Mouse (Mus musculus) limb, embryonic 14.5 days (tissue): Measurements from ENCODE around the gene Alox5ap. TPM values are rescaled to one million over a fixed set of nuclear protein-coding genes. Genes with fewer than 3 reads are reported as not detected.

Experiments used
- ATAC-seq: fragments of 200-750 bp; cut with Nextera tagmentation; 2 replicates; pipeline ENCODE4 v1.8.0; 2017; ENCODE audit warnings: low read depth, moderate number of reproducible peaks, moderate TSS enrichment; ENCODE audit not compliant: low FRiP score
- DNase-seq: peaks from one replicate; pipeline ENCODE4 v3.0.0-alpha.2; 2015; ENCODE audit warnings: low spot score
- H3K27ac ChIP-seq: fragments of 300-500 bp; sonication (generic); replicated peaks from 2 replicates; pipeline ENCODE4 v1.5.1; 2014; ENCODE audit warnings: low read depth, mild to moderate bottlenecking, low read length, moderate library complexity, mixed read lengths
- H3K27me3 ChIP-seq: fragments of 300-500 bp; sonication (generic); 2 replicates; pipeline ENCODE4 v1.6.1; 2014; ENCODE audit warnings: low read length, mixed read lengths; ENCODE audit not compliant: control insufficient read depth, insufficient read depth
- H3K36me3 ChIP-seq: fragments of 300-500 bp; sonication (generic); 2 replicates; pipeline ENCODE4 v1.6.1; 2014; ENCODE audit warnings: mild to moderate bottlenecking, low read length, moderate library complexity, mixed read lengths; ENCODE audit not compliant: control insufficient read depth, insufficient read depth
- H3K4me1 ChIP-seq: fragments of 300-500 bp; sonication (generic); 2 replicates; pipeline ENCODE4 v1.6.1; 2014; ENCODE audit warnings: antibody characterized with exemption, low read length, mixed read lengths; ENCODE audit not compliant: control insufficient read depth, insufficient read depth
- H3K4me2 ChIP-seq: fragments of 300-500 bp; sonication (generic); replicated peaks from 2 replicates; pipeline ENCODE4 v1.6.1; 2014; ENCODE audit warnings: low read depth, mild to moderate bottlenecking, low read length, moderate library complexity; ENCODE audit not compliant: severe bottlenecking
- H3K4me3 ChIP-seq: fragments of 300-500 bp; sonication (generic); replicated peaks from 2 replicates; pipeline ENCODE4 v1.5.1; 2014; ENCODE audit warnings: low read length
- H3K9ac ChIP-seq: fragments of 300-500 bp; sonication (generic); 2 replicates; pipeline ENCODE4 v1.6.1; 2014; ENCODE audit warnings: mild to moderate bottlenecking, low read depth, low read length, moderate library complexity; ENCODE audit not compliant: severe bottlenecking
- H3K9me3 ChIP-seq: fragments of 300-500 bp; sonication (generic); 2 replicates; pipeline ENCODE4 v1.6.1; 2016; ENCODE audit warnings: low read length; ENCODE audit not compliant: control insufficient read depth
- POLR2A ChIP-seq: fragments of 200-500 bp; IDR thresholded peaks from 2 replicates; pipeline ENCODE4 v1.8.0; 2012; ENCODE audit warnings: inconsistent platforms, mild to moderate bottlenecking, moderate library complexity, borderline replicate concordance; ENCODE audit not compliant: insufficient read depth, insufficient read length; ENCODE audit errors: extremely low read depth
- WGBS: fragments of 180-500 bp; shearing (Covaris S2); extraction: QIAGEN DNeasy Blood & Tissue Kit; methylation state at CpG from one replicate; pipeline ENCODE4 v1.1.7; 2014; 5-methylcytosine and 5-hydroxymethylcytosine counted together
- polyA plus RNA-seq, 2 experiments: library from polyadenylated mRNA; depleted of rRNA in 1 of 2; stranded (reverse) in 1 of 2; unstranded in 1 of 2; fragments of >200 nt; fragmentation: Nextera tagmentation in 1 of 2; extraction: Ambion mirVana in 1 of 2; gene quantifications; 2 replicates each; pipeline versions ENCODE4 v1.2.1 to v1.2.3; 2012 to 2014

Gene Alox5ap
- polyA plus RNA-seq, 2 experiments = 18.6 to 18.7 TPM

- Histone ChIP-seq H3K9me3 (peaks cover 4% of the 10 kb centered on the region; the same call in 1 of the 2 replicates), H3K9ac (no peak overlapping the region), H3K27me3 (no peaks in the 10 kb centered on the region), H3K36me3 (no peaks in the 10 kb centered on the region), H3K4me1 (no peaks in the 10 kb centered on the region), H3K4me3 (no peak overlapping the region), H3K4me2 (no peak overlapping the region), H3K27ac (no peak overlapping the region)
- no peak for TF ChIP-seq POLR2A
- WGBS = 93% methylated on average over 3 of the region's 3 CpGs
- DNase-seq = no peak
- ATAC-seq = no peak
Measured at GRCm38 (mm10) chr5:149271291-149271690, 6.7 kb downstream of the Alox5ap start.

DNA sequence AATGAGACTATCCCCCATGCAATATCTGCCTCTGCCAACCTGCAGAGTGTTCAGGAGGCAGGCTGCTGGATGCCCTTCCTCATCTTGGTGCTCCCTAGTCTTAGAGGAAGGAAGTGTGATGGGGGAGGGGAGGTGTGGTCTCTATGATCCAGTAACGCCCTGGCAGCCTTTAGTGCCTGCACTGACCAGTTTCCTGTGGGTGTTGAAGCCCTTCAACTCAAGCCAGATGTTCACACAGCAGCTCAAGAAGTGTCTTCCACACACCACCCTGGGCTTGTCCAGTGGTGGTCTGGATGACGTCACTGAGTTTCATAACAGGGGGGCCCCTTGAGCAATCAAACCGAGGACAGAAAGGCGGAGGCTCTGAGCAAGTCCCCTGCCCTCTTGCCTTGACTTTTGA is 8.0 kb downstream of the Alox5ap start:
- no peak overlapping the region for H3K27ac ChIP-seq
- no peak overlapping the region for H3K9ac ChIP-seq
- ATAC-seq = no peak

DNA sequence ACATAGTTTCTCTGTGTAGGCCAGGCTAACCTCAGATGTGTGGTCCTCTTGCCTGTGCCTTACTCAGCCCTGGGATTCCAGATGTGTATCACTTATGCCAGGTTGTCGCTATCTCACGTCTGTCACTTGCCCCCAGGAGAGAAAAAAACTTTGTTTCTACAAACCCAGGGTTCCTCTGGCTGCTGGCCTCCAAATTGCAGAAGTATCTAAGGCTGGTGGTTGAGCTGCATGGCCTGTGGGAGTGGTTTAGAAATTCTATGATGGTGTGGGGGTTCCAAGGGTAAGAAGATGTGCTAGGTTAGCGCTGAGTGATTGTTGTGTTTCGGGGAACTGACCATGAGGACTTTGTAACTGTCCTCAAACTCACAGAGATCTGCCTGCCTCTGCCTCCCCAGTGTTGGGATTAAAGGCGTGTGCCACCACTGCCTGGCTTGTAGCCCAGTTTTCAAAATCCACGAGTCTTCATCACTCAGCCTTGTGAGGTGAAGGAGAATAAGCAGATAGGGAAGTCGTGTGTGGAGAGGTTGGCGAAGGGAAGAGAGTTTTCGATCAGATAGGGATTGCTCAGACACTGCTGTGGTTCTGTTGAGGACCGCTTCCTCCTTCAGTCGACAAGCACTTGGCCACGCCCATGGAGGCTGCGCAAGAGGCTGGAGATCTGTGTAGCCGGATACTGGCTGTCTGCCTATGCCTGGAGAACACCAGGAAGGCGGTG is 10.0 kb downstream of the Alox5ap start:
- no peak overlapping the region for H3K9ac ChIP-seq
- H3K27me3 ChIP-seq = no peaks in the 10 kb centered on the region
- no peaks in the 10 kb centered on the region for H3K36me3 ChIP-seq
- no peak for DNase-seq
- no peak overlapping the region for H3K4me2 ChIP-seq
- no peak overlapping the region for H3K27ac ChIP-seq
- H3K4me3 ChIP-seq = no peak overlapping the region
- ATAC-seq = no peak
- 89% methylated on average over 15 of the region's 15 CpGs for WGBS
- peaks cover 4% of the 10 kb centered on the region; the same call in 1 of the 2 replicates for H3K9me3 ChIP-seq
- no peak for TF ChIP-seq POLR2A
- H3K4me1 ChIP-seq = no peaks in the 10 kb centered on the region

More for the DNA sequence above, 8.0 kb downstream of the Alox5ap start:
- DNase-seq = no peak
- Histone ChIP-seq H3K4me1 (no peaks in the 10 kb centered on the region), H3K9me3 (peaks cover 4% of the 10 kb centered on the region; the same call in 1 of the 2 replicates), H3K36me3 (no peaks in the 10 kb centered on the region), H3K4me3 (no peak overlapping the region), H3K27me3 (no peaks in the 10 kb centered on the region), H3K4me2 (no peak overlapping the region)
- no peak for TF ChIP-seq POLR2A
- 55% methylated on average over 4 of the region's 4 CpGs for WGBS

DNA sequence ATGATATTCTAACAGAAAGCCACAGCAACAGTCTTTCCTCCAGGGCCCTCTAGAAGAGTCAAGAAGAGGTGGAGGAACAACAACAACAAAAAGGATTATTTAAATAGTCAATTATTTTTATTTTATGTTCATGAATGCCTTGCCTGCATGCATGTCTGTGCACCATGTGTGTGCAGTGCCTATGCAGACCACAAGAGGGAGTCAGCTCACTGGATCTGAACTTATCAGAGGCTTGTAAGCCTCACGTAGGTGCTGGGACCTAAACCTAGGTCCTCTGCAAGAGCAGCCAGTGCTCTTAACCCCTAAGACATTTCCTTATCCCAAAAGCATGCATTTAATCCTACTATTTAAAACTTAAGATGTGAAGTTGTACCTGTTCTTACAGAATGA is 10.5 kb downstream of the Alox5ap start:
- TF ChIP-seq POLR2A = no peak

DNA sequence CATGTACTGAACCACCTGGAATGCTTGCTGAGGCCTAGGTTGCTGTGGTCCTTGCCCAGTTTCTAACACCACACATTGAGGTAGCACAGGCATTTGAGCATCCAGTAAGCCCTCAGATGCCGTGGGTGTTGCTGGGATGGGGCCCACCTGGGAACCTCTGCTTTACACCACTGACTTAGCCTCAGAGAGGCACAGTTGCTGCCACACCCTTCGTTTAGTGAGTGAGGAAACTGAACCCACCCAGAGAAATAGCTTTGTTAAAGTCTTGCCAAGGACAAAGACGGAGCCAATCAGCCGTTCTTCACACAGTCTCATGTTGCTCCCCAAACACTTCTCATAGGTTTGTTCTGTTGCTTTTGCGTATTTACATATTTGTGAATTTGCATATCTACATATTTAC is 13.0 kb downstream of the Alox5ap start:
- H3K4me3 ChIP-seq = no peak overlapping the region
- H3K4me2 ChIP-seq = no peak overlapping the region
- peaks cover 8% of the 10 kb centered on the region; the same call in 1 of the 2 replicates for H3K9me3 ChIP-seq
- TF ChIP-seq POLR2A = no peak
- H3K27me3 ChIP-seq = no peaks in the 10 kb centered on the region
- no peak for ATAC-seq
- H3K27ac ChIP-seq = no peak overlapping the region
- WGBS = 86% methylated on average over 5 of the region's 5 CpGs
- no peak for DNase-seq
- H3K4me1 ChIP-seq = no peaks in the 10 kb centered on the region
- H3K9ac ChIP-seq = no peak overlapping the region; the same call in 1 of the 2 replicates
- no peaks in the 10 kb centered on the region for H3K36me3 ChIP-seq

More for the DNA sequence above, 10.5 kb downstream of the Alox5ap start:
- 88% methylated on average over 1 of the region's 1 CpGs for WGBS
- ATAC-seq (no peak), DNase-seq (no peak)
- Histone ChIP-seq H3K27me3 (no peaks in the 10 kb centered on the region), H3K36me3 (no peaks in the 10 kb centered on the region), H3K27ac (no peak overlapping the region), H3K9ac (no peak overlapping the region), H3K4me2 (no peak overlapping the region), H3K4me3 (no peak overlapping the region), H3K9me3 (peaks cover 4% of the 10 kb centered on the region; the same call in 1 of the 2 replicates), H3K4me1 (no peaks in the 10 kb centered on the region)
